Mouse (Mus musculus) G1E (cell line): ENCODE results near the gene Zzz3. TPM values are rescaled to one million over a fixed set of nuclear protein-coding genes. Genes with fewer than 3 reads are reported as not detected.

ENCODE experiments used
- ATAC-seq: 2 replicates; pipeline ENCODE4 v1.8.0; 2016; ENCODE audit warnings: mild to moderate bottlenecking; ENCODE audit not compliant: insufficient number of reproducible peaks, poor library complexity, low FRiP score, severe bottlenecking; ENCODE audit errors: extremely low read depth
- DNase-seq: peaks from one replicate; pipeline ENCODE4 v3.0.0; 2012; ENCODE audit warnings: low spot score
- H3K27me3 ChIP-seq: 2 replicates; pipeline ENCODE4 v1.6.1; 2012; ENCODE audit warnings: mild to moderate bottlenecking, low read length, inconsistent platforms; ENCODE audit not compliant: insufficient read depth
- H3K36me3 ChIP-seq: replicated peaks from 2 replicates; pipeline ENCODE3; 2012; ENCODE audit warnings: mild to moderate bottlenecking, inconsistent platforms
- H3K4me1 ChIP-seq: 2 replicates; pipeline ENCODE4 v1.6.1; 2012; ENCODE audit warnings: low read depth, low read length, inconsistent platforms, mixed read lengths; ENCODE audit not compliant: insufficient read depth
- H3K4me3 ChIP-seq: 2 replicates; pipeline ENCODE4 v1.5.1; 2012; ENCODE audit warnings: low read depth, mild to moderate bottlenecking, inconsistent platforms, low read length, moderate library complexity, mixed read lengths
- H3K9me3 ChIP-seq: replicated peaks from 2 replicates; pipeline ENCODE4 v1.6.1; 2012; ENCODE audit warnings: inconsistent platforms
- CTCF ChIP-seq: IDR thresholded peaks from 2 replicates; pipeline ENCODE4 v1.5.1; 2012; ENCODE audit warnings: low read depth, low read length, inconsistent platforms, mixed read lengths
- GATA1 ChIP-seq: IDR thresholded peaks from 2 replicates; pipeline ENCODE4 v1.6.1; 2012; ENCODE audit warnings: borderline replicate concordance, low read length, inconsistent platforms, mixed read lengths
- GATA2 ChIP-seq: IDR thresholded peaks from 2 replicates; pipeline ENCODE4 v1.6.1; 2012; ENCODE audit warnings: low read depth, low read length, inconsistent platforms, borderline replicate concordance
- POLR2AphosphoS5 ChIP-seq: IDR thresholded peaks from 2 replicates; pipeline ENCODE4 v1.6.1; 2012; ENCODE audit warnings: low read depth, low read length, inconsistent platforms; ENCODE audit not compliant: insufficient replicate concordance
- TAL1 ChIP-seq: conservative IDR thresholded peaks from 2 replicates; pipeline ENCODE4 v1.6.1; 2012; ENCODE audit warnings: low read depth, low read length, inconsistent platforms, mixed read lengths
- polyA plus RNA-seq: library from polyadenylated mRNA; stranded (reverse); fragments of >175 nt; gene quantifications from 2 replicates; pipeline ENCODE4 v1.2.3, GENCODE M21; 2012
- total RNA-seq, 2 experiments: library from RNA; stranded (forward) in 1 of 2; stranded (reverse) in 1 of 2; fragments of 200-1000 nt in 1 of 2; fragments of >200 nt in 1 of 2; fragmentation: Nextera tagmentation in 1 of 2; gene quantifications; 2 replicates each; pipeline ENCODE4 v1.2.3; 2014 to 2017

Gene Zzz3
- total RNA-seq (2014; fragmentation: Nextera tagmentation) (64.4 and 86.9 TPM in 2 replicates), total RNA-seq (2017) (81.3 and 85.5 TPM in 2 replicates), polyA plus RNA-seq (11.8 and 14.3 TPM in 2 replicates)

DNA sequence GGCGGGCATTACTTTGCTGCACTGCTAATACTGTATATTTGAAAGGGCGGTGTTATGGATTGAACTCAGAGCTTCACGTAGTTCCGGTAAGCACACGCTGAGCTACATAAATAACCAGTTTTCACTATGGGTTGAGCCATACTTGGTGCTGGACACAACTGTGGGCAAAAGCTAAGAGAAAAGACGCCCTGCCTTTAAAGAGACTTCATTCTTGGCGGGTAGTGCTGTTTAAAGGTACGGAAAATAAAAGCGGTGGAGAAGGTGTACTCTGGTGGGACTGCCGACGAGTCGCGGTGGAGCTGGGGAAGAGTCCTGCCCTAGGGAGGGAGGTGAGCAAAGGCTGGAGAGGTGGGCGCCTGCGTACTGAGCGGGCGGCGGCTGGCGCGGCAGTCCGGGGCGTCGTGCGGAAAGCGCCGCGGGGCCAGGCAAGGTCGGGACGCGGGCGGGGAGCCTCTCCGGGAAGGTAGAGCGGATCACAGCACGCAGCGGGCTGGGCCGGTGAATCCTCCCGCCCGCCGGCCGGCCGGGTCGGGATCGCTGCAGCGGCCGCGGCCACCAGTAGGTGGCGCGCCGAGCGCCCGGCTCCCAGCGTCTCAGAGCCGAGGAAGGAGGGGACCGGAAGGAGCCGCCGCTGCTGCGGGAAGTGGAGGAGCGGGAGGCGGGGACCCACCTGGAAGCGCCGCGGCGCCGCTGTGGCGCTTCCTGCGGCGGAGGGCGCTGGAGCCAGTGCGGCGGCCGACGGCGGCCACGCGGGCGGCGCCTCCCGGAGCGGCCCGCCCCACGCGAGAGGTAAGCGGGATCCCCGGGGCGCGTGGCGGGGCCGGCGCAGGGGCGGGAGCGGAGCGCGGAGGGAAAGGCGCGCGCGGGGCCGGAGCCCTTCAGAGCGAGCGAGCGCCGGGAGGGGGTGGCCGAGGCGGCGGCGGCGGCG is at the start of gene Zzz3:
Gene Zzz3 (plus strand): TSS at position 124 of the 928 bp plus-strand sequence.
- peaks cover 47% of the 10 kb centered on the region for H3K4me1 ChIP-seq
- peak; percentile 59 for ATAC-seq
- no peaks in the 10 kb centered on the region for H3K9me3 ChIP-seq

DNA sequence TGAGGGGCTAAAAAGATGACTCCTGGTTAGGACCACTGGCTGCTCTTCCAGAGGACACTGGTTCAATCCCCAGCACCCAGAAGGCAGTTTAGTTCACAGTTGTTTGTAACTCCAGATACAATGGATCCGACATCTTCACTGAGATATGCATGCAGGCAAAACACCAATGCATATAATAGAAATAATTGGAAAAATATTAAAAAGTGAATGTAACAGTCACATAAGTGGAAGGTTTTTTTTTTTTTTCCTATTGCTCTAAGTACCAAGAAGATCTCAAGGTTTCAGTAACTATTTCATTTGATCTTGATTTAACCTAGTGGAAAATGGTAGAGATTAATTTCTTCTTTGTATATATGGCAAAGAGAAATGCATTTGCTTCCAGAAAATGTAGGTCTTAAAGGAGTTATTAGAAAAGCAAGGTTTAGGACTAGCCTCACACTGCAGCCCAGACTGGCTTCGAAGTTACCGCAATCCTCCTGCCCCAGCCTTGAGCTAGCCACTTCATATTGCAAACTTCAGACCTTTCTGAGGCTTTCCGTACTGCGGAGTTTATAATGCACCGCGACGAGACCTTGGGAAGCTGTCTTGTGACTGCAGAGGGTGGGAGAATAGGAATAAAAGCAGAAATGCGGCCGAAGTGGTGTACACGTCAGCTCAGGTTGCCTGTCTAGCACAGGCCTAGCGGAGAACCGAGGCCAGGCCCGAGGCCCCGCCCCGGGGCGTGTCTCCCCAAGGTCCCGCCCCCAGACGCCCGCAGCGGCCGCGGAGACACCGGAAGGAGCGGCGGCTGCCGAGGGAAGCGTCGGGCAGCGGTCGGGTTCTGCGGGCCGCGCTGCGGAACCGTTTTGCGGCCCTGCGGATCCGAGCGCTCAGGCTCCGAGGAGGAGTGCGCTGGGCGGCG is 49.3 kb upstream of the Zzz3 start, which contains the start of gene Usp33:
Gene Usp33 (plus strand): TSS at position 747 of the 901 bp plus-strand sequence.
- H3K4me1 ChIP-seq, result peaks cover 34% of the 10 kb centered on the region
- no peak for TF ChIP-seq TAL1
- TF ChIP-seq GATA2, result no peak
- no peak for TF ChIP-seq CTCF
- no peak for TF ChIP-seq GATA1
- no peak for TF ChIP-seq POLR2AphosphoS5
- no peaks in the 10 kb centered on the region for H3K9me3 ChIP-seq
- peak within 1 kb of the TSS; percentile 88 for H3K4me3 ChIP-seq
- peak; percentile 92 for ATAC-seq
- no peaks in the 10 kb centered on the region for H3K27me3 ChIP-seq
- DNase-seq, result peak; percentile 90
- peaks cover 20% of the 10 kb centered on the region for H3K36me3 ChIP-seq

More for the DNA sequence above, at the start of gene Zzz3:
- Histone ChIP-seq H3K4me3 (peak within 1 kb of the TSS; percentile 87), H3K36me3 (peaks cover 35% of the 10 kb centered on the region), H3K27me3 (no peaks in the 10 kb centered on the region)
- TF ChIP-seq POLR2AphosphoS5, result no peak
- peak; percentile 48; the same call in 1 of the 2 replicates for TF ChIP-seq CTCF
- peak; percentile 79 for DNase-seq

DNA sequence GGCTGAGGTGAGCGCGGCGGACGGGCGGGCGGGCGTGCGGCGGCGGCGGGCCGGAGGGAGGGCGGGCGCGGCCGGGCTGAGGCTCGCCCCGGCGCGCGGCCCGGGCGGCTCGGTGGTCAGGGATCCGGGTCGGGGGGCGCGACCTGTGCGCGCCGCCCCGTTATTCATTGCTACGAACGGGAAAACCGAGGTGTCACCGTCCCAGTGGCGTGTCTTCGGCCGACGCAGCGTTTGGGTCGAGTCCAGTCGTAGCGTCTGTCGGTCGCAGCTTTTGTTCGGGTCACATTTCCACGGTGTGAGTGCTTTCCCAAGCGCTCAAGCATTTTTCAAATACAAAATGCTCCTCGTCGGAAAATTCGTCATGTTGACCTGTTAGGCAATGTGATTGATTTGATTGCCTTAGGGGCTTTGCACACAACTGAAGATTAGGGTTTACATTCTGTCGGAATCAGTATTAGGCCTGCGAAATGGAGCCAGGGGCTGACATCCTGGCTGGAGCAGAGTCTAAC is 48.6 kb upstream of the Zzz3 start:
- TF ChIP-seq CTCF (no peak), GATA2 (no peak), TAL1 (no peak), POLR2AphosphoS5 (no peak), GATA1 (no peak)
- DNase-seq (no peak), ATAC-seq (no peak)
- peaks cover 25% of the 10 kb centered on the region for H3K36me3 ChIP-seq
- peak overlapping the region; percentile 88 for H3K4me3 ChIP-seq
- peaks cover 39% of the 10 kb centered on the region for H3K4me1 ChIP-seq
- H3K27me3 ChIP-seq, result no peaks in the 10 kb centered on the region
- H3K9me3 ChIP-seq, result no peaks in the 10 kb centered on the region

DNA sequence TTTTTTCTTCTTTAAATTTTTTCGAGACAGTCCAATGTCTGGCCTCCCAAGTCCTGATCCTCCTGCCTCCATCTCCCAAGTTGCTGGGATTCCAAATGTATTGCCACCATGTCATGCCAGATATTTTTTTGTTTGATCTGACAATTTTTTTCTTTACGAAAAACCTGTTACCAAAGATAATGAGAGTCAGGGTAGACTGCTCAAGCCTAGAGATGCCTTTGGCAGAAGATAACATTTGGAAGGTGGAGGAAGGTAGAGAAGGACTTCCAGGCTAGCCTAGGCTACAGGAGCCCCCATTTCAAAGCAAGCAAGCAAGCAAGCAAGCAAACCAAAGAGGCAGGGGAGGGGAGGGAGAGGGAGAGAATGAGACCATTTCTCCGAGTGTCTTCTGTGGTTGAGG is 48.0 kb upstream of the Zzz3 start:
- ATAC-seq, result peak; percentile 36; the same call in 1 of the 2 replicates
- Histone ChIP-seq H3K4me3 (peak overlapping the region; percentile 88), H3K27me3 (no peaks in the 10 kb centered on the region), H3K36me3 (peaks cover 28% of the 10 kb centered on the region), H3K9me3 (no peaks in the 10 kb centered on the region), H3K4me1 (peaks cover 38% of the 10 kb centered on the region)
- no peak for TF ChIP-seq GATA1
- TF ChIP-seq GATA2, result no peak
- TF ChIP-seq CTCF, result no peak
- no peak for TF ChIP-seq TAL1
- TF ChIP-seq POLR2AphosphoS5, result no peak
- DNase-seq, result no peak

DNA sequence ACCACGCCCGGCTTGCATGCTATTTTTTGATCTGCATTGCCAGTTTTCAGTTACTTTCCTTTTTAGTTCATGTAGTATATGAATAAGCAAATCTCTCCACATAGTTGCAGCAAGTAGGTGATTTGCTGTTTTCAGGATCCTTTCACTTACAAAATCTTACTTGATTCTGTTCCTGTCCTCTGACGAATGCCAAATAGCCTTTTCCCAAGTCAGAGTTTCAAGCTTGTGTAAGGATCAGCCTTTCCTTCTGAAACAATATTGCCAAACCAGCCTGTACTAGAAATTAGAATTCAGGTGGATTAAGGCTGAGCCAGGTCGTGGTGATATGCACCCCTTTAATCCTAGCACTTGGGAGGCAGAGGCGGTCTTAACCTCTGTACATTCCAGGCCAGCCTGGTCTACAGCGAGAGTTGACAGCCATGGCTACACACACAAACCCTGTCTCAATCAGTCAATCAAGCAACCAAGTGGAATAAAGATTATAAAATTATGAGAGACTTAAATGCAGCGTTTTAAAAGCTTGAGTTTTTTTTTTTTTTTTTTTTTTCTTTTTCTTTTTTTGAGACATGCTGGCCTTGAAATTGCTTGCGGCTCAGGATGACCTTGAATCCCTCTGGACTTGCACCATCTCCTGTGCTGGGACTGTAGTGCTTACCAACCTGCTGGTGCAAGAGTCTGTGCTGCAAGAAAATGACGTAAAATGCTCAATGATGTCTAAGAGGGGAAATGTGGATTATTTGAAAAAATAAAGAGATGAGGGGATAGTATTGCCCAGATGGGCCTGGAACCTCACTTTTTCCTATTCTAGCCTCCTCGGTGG is 47.1 kb upstream of the Zzz3 start:
- Histone ChIP-seq H3K4me3 (no peak overlapping the region; the same call in 1 of the 2 replicates), H3K4me1 (peaks cover 36% of the 10 kb centered on the region), H3K36me3 (peaks cover 35% of the 10 kb centered on the region), H3K27me3 (no peaks in the 10 kb centered on the region), H3K9me3 (no peaks in the 10 kb centered on the region)
- DNase-seq (no peak), ATAC-seq (no peak)
- TF ChIP-seq TAL1 (no peak), CTCF (no peak), POLR2AphosphoS5 (no peak), GATA1 (no peak), GATA2 (no peak)

DNA sequence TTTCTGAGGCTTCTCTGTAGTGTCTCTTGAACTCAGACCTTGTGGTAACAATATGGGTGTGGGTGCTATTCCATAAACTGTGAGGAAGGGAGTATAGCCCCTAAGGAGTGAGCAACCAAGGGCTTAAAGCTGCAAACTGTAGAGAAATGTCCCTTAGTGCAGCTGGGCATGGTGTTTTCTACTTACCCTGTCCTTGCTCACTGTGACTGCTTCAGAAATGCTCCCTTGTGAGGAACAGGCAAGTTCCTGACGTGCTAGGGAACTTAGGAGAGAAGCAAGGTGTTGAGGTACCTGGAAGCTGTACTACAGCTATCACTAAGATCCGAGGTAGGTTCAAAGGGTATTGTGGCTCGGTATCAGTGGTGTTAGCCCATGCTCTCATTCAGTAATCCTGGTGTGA is 44.8 kb upstream of the Zzz3 start:
- H3K4me3 ChIP-seq, result no peak overlapping the region
- DNase-seq (no peak), ATAC-seq (no peak)
- no peaks in the 10 kb centered on the region for H3K27me3 ChIP-seq
- TF ChIP-seq CTCF (no peak), GATA2 (no peak), POLR2AphosphoS5 (no peak), GATA1 (no peak), TAL1 (no peak)
- H3K36me3 ChIP-seq, result peaks cover 42% of the 10 kb centered on the region
- peaks cover 47% of the 10 kb centered on the region for H3K4me1 ChIP-seq
- no peaks in the 10 kb centered on the region for H3K9me3 ChIP-seq
